Mouse (Mus musculus) neutrophil, adult 65 days (primary cell): ENCODE results near the gene Cyb5r1. TPM values are rescaled to one million over a fixed set of nuclear protein-coding genes. Genes with fewer than 3 reads are reported as not detected.

Source experiments
- total RNA-seq: library from RNA; stranded (reverse); gene quantifications from 2 replicates; pipeline ENCODE4 v1.2.4, GENCODE M21; 2023

Cyb5r1 gene
- 65.4 and 71.9 TPM in 2 replicates for total RNA-seq

DNA sequence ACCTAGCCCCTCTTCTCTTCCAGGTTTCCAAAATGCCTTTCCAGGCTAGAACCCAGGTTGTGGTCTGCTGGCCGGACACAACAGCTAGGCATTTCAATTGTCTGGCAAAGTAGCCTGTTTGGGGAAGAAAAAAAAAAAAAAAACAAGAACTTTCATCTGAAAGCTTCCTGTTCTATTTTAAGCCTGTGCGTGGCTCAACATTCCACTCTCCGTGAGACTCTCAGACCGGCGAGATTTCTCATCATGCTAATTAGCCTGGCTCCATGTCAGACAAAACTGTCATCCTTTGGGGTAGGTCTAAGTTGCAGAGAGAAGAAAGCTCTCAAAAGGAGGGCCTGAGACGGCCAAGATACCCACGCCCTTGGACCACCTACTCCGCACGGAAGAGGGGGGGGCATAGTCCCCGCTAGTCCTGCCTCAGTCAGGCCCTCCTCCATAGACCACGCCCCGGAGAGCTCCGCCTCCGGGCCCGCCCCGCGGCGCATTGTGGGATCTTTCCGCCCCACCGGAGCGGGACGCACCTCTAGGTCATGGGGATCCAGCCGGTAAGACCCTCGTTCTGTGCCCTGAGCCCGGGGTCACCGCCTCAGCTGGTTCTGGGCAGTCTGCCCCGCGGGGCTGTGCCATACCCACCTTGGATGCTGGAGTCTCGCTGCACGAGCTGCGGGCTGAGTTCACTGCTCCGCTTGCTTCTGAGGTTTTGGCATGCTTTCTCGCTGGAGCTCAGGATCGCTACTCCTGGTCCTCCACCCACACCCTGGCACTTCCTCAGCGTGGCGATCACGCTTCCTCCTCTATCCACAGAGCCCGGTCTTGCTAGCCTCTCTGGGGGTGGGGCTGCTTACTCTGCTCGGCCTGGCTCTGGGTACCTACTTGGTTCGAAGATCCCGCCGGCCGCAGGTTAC lies at the start of gene Cyb5r1:
Gene Cyb5r1, plus strand, starts transcription at position 51 of the 905 bp plus-strand sequence.

GRCm38 (mm10) chr1:134361857-134362212 lies 43.5 kb upstream of the Cyb5r1 start, which contains the start of gene Tmem183a:
Gene Tmem183a (minus strand): TSS chr1:134361979.

GRCm38 (mm10) chr1:134385666-134386065 lies 19.7 kb upstream of the Cyb5r1 start, which contains the start of gene 4933406M09Rik:
Gene 4933406M09Rik (plus strand): TSS chr1:134385940.

GRCm38 (mm10) chr1:134415168-134415831 lies 9.9 kb downstream of the Cyb5r1 start, which contains the start of gene Adipor1:
Gene Adipor1 (plus strand): TSS chr1:134415378.

DNA sequence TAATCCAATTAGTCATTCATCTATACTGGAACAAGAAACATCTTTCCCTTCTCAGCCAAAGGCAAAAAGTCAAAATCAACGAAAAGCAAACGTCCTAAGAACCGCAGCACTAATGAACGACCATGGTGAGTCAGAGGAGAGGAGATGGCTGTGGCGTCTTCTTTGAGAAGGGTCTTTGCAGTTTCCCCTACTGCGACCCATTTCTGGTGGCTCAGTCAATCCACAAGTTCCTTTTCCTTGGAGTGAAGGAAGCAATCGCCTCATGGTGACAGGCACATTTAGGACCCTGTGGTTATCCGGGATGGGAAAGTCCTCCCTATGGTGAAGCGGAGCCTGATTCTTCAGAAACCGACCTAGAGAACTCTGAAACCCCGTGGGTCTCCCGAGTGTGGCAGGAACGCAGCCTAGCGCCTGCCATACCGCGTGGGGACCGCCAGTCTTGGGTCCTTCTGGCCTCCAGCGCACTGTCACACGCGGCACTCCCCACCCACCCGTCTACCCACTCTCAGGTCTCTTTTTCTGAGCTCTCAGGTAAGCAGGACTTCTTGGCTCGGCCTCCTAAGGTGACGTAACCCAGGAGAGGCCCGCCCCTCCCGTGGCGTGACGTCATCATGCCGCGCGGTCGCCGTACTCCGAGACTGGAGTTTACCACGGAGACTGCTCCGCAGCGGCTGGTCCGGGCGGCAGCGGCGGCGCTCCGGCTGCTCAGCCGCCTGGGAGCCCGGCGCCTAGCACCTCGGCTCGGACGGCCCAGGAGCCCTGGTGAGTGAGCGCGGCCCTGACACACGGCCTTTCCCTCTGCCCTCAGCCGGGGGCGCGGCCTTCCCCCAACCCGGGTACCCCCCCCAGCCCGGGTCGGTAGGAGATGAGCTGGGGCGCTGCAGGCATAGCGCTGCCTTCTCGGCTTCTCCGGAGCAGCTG lies 49.8 kb downstream of the Cyb5r1 start, which contains the start of gene Klhl12:
Gene Klhl12, plus strand, starts transcription at position 628 of the 921 bp plus-strand sequence.

Other genes with a start within 250 kb of the Cyb5r1 start
- 576 and 719 TPM in 2 replicates for gene Chil1, start 223.4 kb upstream of the Cyb5r1 start, total RNA-seq
- gene Mybph, start 212.1 kb upstream of the Cyb5r1 start, total RNA-seq: 0.19 and 0.84 TPM in 2 replicates
- not detected in 2 replicates for gene Adora1, start 170.1 kb upstream of the Cyb5r1 start, total RNA-seq
- not detected in 2 replicates for gene Myog, start 115.6 kb upstream of the Cyb5r1 start, total RNA-seq
- 6.5 and 8.7 TPM in 2 replicates for gene Ppfia4, start 72.6 kb upstream of the Cyb5r1 start, total RNA-seq
- 50.6 and 88.1 TPM in 2 replicates for gene Tmem183a, start 43.6 kb upstream of the Cyb5r1 start, total RNA-seq
- gene 4933406M09Rik, start 19.6 kb upstream of the Cyb5r1 start, total RNA-seq: not detected in 2 replicates
- 495 and 609 TPM in 2 replicates for gene Adipor1, start 9.8 kb downstream of the Cyb5r1 start, total RNA-seq
- gene Klhl12, start 50.0 kb downstream of the Cyb5r1 start, total RNA-seq: 29.9 and 31.7 TPM in 2 replicates
- 17.1 and 18.8 TPM in 2 replicates for gene Rabif, start 89.1 kb downstream of the Cyb5r1 start, total RNA-seq
- not detected in 2 replicates for gene Mgat4e, start 144.1 kb downstream of the Cyb5r1 start, total RNA-seq
- gene Kdm5b, start 154.6 kb downstream of the Cyb5r1 start, total RNA-seq: 47.3 and 74.6 TPM in 2 replicates
- not detected in 2 replicates for gene Syt2, start 241.1 kb downstream of the Cyb5r1 start, total RNA-seq